In the genomic region with DNA sequence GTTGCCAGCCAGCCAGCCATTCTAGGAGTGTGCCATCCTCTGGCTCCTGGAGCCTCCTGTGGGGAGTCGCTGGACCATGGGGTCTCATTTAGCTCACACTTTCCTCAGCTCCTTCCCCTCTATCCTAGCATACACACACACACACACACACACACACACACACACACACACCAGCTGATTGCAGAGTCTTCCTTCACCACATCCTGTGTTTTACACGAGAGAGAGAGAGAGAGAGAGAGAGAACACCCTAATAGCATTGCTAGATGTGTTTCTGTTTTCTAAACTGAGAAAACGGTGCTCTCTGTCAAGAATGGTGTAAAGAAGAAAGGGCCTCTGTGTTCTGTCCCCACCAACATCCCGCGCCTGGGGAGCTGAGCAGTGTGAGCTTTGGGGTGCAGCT, we compare ENCODE assay signal across 19 mouse cellular contexts. TPM values are rescaled to one million over a fixed set of nuclear protein-coding genes. Genes with fewer than 3 reads are reported as not detected.
DNase-seq lines count a peak whose midpoint lies in the region; ATAC-seq and TF ChIP-seq lines count a peak whose summit lies in the region.
"Had no signal": no experiment of that assay in that cellular context is flagged by ENCODE, and none has a peak within 500 bp of the region (broad histone marks: within the 10 kb centered on the region; RNA-seq: fewer than 3 reads in every experiment).

No protein-coding gene starts in this region.

- no peaks in the 10 kb centered on the region for H3K27me3 ChIP-seq in lung, postnatal 0 days (replicated peaks; ENCODE audit: insufficient read depth, low read length)
- H3K27me3 ChIP-seq: embryonic facial prominence, embryonic 12.5 days; hindbrain, embryonic 12.5 days; limb, embryonic 13.5 days; midbrain, embryonic 12.5 days had no signal

- no peaks in the 10 kb centered on the region for H3K36me3 ChIP-seq in lung, postnatal 0 days (ENCODE audit: insufficient read depth, low read length)
- H3K36me3 ChIP-seq: embryonic facial prominence, embryonic 12.5 days; hindbrain, embryonic 12.5 days; limb, embryonic 13.5 days; midbrain, embryonic 12.5 days had no signal

- TF ChIP-seq CTCF in lung, postnatal 0 days (IDR thresholded peaks at IDR 0.05), result no peak

- H3K27ac ChIP-seq in lung, postnatal 0 days (ENCODE audit: low read length), result no peak overlapping the region
- H3K27ac ChIP-seq: embryonic facial prominence, embryonic 12.5 days; heart, adult 2 months; hindbrain, embryonic 12.5 days; kidney, postnatal 0 days; limb, embryonic 13.5 days; midbrain, embryonic 12.5 days had no signal

- no peaks in the 10 kb centered on the region for H3K9me3 ChIP-seq in lung, postnatal 0 days (ENCODE audit: low read length)
- H3K9me3 ChIP-seq: embryonic facial prominence, embryonic 12.5 days; hindbrain, embryonic 12.5 days; limb, embryonic 13.5 days; midbrain, embryonic 12.5 days had no signal

- no peak for TF ChIP-seq EP300 in lung, postnatal 0 days (IDR thresholded peaks at IDR 0.05)

- no peak overlapping the region for H3K9ac ChIP-seq in lung, postnatal 0 days (replicated peaks; ENCODE audit: low read depth)
- H3K9ac ChIP-seq: embryonic facial prominence, embryonic 12.5 days; hindbrain, embryonic 12.5 days; limb, embryonic 13.5 days; midbrain, embryonic 12.5 days had no signal

- peak; percentile 68 for ATAC-seq in inflammation-experienced regulatory T-cells, adult 6 months
- no peak for ATAC-seq in lung, postnatal 0 days
- ATAC-seq: intestine, embryonic 16.5 days had no signal

- 61% methylated on average over 5 of the region's 5 CpGs for WGBS in lung, postnatal 0 days

- DNase-seq in B cell, adult 2 months, result peak; percentile 46 to 53
- DNase-seq in CD4-positive, CD25-positive, alpha-beta regulatory T cell, adult 2 months (ENCODE audit: low read depth, low spot score), result peak; percentile 81
- peak; percentile 85 for DNase-seq in thymus, postnatal 0 days (ENCODE audit: low spot score)
- DNase-seq in layer of hippocampus, adult 8-10 months (ENCODE audit: low spot score in 2 of 2), result no peak
- DNase-seq in lung, postnatal 0 days (ENCODE audit: low spot score), result no peak
- DNase-seq in kidney, adult 9 months, result no peak
- DNase-seq: adrenal gland, postnatal 25 days; cerebellum, adult 8-10 months; gastrocnemius, postnatal 10 days; heart, adult 2 months; lung, postnatal 36 days; spleen, adult 18-20 months had no signal

- no peaks in the 10 kb centered on the region for H3K4me1 ChIP-seq in lung, postnatal 0 days (ENCODE audit: insufficient read depth, low read depth, low read length)
- H3K4me1 ChIP-seq: midbrain, embryonic 12.5 days had no signal

- H3K4me2 ChIP-seq in lung, postnatal 0 days (replicated peaks; ENCODE audit: low read depth, low read length), result no peak overlapping the region
- H3K4me2 ChIP-seq: embryonic facial prominence, embryonic 12.5 days; hindbrain, embryonic 12.5 days; limb, embryonic 13.5 days; midbrain, embryonic 12.5 days had no signal

- H3K4me3 ChIP-seq in lung, postnatal 0 days (ENCODE audit: low read depth, low read length), result no peak overlapping the region
- H3K4me3 ChIP-seq: embryonic facial prominence, embryonic 12.5 days; heart, adult 2 months; hindbrain, embryonic 12.5 days; limb, embryonic 13.5 days; midbrain, embryonic 12.5 days had no signal

RNA-seq across cellular contexts. Expression of gene Stk10, which starts 49.7 kb away (rescaled TPM):
- 100 to 1,000 TPM in 1 of 3 experiments, 10 to 100 TPM in 2; 70.6 to 116 (median 97.1) TPM for polyA plus RNA-seq in inflammation-experienced regulatory T-cells, adult 6 months (2017; shearing (Covaris generic))
- polyA plus RNA-seq in thymus, postnatal 0 days (2015; fragmentation: Nextera tagmentation; extraction: Ambion mirVana), result 10.6 and 12.9 TPM in 2 replicates
- 10 to 100 TPM in 2 of 4 experiments, 1 to 10 TPM in 2; 9.3 to 15.3 (median 12.2) TPM for total RNA-seq in layer of hippocampus, adult 8-10 months (2022)
- 1.9 and 2.4 TPM in 2 replicates for polyA plus RNA-seq in lung, postnatal 0 days (2015; fragmentation: Nextera tagmentation; extraction: Ambion mirVana)

RNA-seq across cellular contexts. Expression of gene Efcab9, which starts 50.9 kb away (rescaled TPM):
- polyA plus RNA-seq in inflammation-experienced regulatory T-cells, adult 6 months (2017; shearing (Covaris generic)), result 1 to 10 TPM in 2 of 3 experiments, not detected in 1; 1.3 to 1.9 TPM
- 1.9 and 2.1 TPM in 2 replicates for polyA plus RNA-seq in thymus, postnatal 0 days (2015; fragmentation: Nextera tagmentation; extraction: Ambion mirVana)
- 1 to 10 TPM in 3 of 4 experiments, under 1 TPM in 1; 0.54 to 2.2 (median 1.5) TPM for total RNA-seq in layer of hippocampus, adult 8-10 months (2022)
- 0.18 and 0.30 TPM in 2 replicates for polyA plus RNA-seq in lung, postnatal 0 days (2015; fragmentation: Nextera tagmentation; extraction: Ambion mirVana)
- total RNA-seq: heart, adult 2 months had no signal
- polyA plus RNA-seq: heart, adult 2 months; hindbrain, embryonic 12.5 days had no signal

RNA-seq across cellular contexts. Expression of gene Fbxw11, which starts 59.7 kb away (rescaled TPM):
- 10 to 100 TPM; 20.0 to 28.6 (median 21.7) TPM for polyA plus RNA-seq in inflammation-experienced regulatory T-cells, adult 6 months (2017; shearing (Covaris generic))
- 42.1 and 49.1 TPM in 2 replicates for polyA plus RNA-seq in thymus, postnatal 0 days (2015; fragmentation: Nextera tagmentation; extraction: Ambion mirVana)
- 100 to 1,000 TPM; 132 to 150 (median 135) TPM for total RNA-seq in layer of hippocampus, adult 8-10 months (2022)
- polyA plus RNA-seq in lung, postnatal 0 days (2015; fragmentation: Nextera tagmentation; extraction: Ambion mirVana), result 46.6 and 54.2 TPM in 2 replicates

Comparison
In these comparisons a context has a peak if more than half of its experiments do, and no peak if none do; other contexts are left out.
1. DNase-seq: peak in B cell, adult 2 months (2 of 2), CD4-positive, CD25-positive, alpha-beta regulatory T cell, adult 2 months (single experiment) and thymus, postnatal 0 days (single experiment); none in layer of hippocampus, adult 8-10 months (0 of 2), lung, postnatal 0 days (single experiment) and kidney, adult 9 months (single experiment).